Mouse (Mus musculus): ENCODE results near the gene Adtrp.

GRCm38 (mm10) chr13:41883665-41884291, 36.3 kb upstream of the Adtrp start:
- no peak for TF ChIP-seq FOSL1 (IDR thresholded peaks at IDR 0.05; ENCODE audit: insufficient read depth, low read length, poor library complexity, severe bottlenecking)
- TF ChIP-seq CTCF (IDR thresholded peaks at IDR 0.05; ENCODE audit: control insufficient read depth, insufficient read depth, insufficient read length), result no peak
- no peak for TF ChIP-seq MYOD1 (IDR thresholded peaks at IDR 0.05; ENCODE audit: control insufficient read depth, insufficient read length, low read depth)
- no peak for TF ChIP-seq USF1 (IDR thresholded peaks at IDR 0.05; ENCODE audit: low read depth)
- TF ChIP-seq MYOG (IDR thresholded peaks at IDR 0.05; ENCODE audit: control insufficient read depth, extremely low read depth, insufficient read length), result no peak
- no peak for TF ChIP-seq MAX (IDR thresholded peaks at IDR 0.05)
- TF ChIP-seq CEBPB (IDR thresholded peaks at IDR 0.05; ENCODE audit: low read depth), result no peak

All from C2C12 (cell line).